Mouse (Mus musculus) frontal cortex, adult 2 months (tissue): ENCODE measurements around the gene Gpr107. TPM values are rescaled to one million over a fixed set of nuclear protein-coding genes. Genes with fewer than 3 reads are reported as not detected.

Experiments
- DNase-seq, 2 experiments: peaks; one replicate each; pipeline ENCODE4 v3.0.0; 2022; ENCODE audit warnings: low spot score in 1 of 2; ENCODE audit errors: extremely low spot score in 1 of 2
- polyA plus RNA-seq: library from polyadenylated mRNA; depleted of rRNA; stranded (reverse); fragments of >200 nt; gene quantifications from 2 replicates; pipeline ENCODE4 v1.2.3, GENCODE M21; 2012; rRNA removed

Gpr107 gene
- 28.0 and 30.4 TPM in 2 replicates for polyA plus RNA-seq

DNA sequence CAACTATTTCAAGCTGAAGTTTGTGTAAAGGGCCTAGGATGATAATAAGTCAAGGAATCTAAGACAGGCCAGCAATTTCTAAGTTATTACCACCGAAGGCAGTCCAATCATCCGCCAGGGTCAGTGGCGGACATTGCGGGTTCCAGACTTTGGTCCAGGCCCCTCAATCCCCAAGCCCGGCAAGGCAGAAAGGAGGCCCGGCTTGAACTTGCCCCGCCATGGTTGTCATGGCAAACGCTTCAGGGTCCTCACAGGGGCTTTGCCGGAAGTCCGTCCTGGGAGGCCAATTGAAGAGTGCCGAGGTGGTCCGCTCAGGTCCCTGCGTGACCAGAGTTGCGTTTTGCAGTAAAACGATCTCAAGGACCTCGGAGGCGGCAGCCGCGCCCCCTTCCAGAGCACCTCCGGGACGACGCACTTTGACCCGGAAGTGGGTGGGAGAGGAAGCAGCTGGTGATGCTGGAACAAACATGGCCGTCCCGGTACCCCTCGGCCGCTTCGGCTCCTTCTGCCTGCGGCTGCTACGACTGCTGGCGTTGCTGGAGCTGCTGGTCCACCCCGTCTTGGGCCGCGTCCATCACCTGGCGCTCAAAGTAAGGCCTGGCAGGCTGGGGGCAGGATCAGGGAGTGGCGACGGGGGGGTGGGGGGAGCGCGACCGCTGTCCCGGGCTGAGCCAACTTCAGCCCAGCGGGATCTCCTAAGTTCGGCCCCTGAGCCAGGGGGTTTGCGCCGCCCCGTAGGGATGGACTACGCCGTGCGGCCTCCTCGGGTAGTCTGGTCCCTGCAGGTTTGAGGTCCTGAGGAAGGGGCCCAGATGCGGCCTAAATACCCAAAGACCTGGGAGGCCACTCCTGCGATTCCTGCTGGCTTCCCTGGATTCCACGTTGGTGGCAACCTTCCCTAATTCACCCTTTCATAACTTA, at the start of gene Gpr107:
Gene Gpr107, plus strand, starts transcription at position 425 of the 921 bp plus-strand sequence.
- DNase-seq = peak; percentile 71 to 83

DNA sequence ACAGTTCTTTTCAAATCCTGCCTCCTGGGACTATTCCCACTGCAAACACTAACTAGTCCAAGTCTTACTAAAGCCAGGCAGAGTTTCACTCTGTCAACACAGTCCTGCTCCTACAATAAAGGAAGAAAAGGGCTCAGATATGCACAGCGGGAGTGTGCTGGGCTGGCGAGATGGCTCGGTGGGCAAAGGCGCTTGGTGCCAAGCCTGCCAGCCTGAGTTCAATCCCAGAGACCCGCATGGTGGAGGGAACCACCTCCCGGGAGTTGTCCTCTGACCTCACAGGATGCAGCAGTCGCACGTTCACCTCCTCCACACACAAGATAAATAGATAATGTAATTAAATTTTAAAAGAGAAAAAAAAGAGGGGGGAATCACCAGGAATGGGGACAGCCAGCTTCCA, 48.8 kb upstream of the Gpr107 start:
- no peak for DNase-seq

DNA sequence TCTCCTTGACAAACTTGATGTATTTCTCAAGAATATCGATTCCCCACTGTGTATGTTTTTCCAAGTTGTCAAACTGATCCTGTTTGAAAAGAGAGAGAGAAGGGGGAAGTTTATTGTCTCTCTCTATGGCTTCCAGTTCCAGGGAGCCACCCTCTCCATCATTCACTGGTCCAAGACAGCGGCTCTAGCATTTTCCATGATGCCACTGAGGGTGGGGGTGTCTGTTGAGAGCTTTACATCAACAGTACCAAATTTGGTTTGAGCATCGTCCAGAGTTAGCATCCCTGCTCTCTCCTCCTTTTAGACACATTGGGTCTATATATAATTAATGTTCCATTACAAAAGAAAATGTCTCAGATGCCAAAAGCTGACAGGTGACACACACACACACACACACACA, 46.8 kb upstream of the Gpr107 start:
- no peak for DNase-seq

DNA sequence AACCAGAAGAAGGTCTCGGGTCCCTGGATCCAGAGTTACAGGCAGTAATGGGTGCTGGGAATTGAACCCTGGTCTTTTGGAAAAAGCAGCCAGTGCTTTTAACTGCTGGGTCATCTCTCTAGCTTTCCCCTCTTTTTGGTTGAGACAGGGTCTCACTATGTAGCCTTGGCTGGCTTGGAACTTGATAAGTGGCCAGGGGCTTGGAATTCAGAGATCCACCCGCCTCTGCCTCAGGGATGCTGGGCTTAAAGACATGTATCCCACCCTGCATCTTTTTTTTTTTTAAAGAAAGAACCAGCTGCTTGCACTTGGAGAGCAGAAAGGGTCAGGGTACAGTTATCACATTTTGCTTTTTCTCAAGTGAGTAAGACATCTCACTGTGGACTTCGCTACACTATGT, 46.1 kb upstream of the Gpr107 start:
- no peak for DNase-seq

DNA sequence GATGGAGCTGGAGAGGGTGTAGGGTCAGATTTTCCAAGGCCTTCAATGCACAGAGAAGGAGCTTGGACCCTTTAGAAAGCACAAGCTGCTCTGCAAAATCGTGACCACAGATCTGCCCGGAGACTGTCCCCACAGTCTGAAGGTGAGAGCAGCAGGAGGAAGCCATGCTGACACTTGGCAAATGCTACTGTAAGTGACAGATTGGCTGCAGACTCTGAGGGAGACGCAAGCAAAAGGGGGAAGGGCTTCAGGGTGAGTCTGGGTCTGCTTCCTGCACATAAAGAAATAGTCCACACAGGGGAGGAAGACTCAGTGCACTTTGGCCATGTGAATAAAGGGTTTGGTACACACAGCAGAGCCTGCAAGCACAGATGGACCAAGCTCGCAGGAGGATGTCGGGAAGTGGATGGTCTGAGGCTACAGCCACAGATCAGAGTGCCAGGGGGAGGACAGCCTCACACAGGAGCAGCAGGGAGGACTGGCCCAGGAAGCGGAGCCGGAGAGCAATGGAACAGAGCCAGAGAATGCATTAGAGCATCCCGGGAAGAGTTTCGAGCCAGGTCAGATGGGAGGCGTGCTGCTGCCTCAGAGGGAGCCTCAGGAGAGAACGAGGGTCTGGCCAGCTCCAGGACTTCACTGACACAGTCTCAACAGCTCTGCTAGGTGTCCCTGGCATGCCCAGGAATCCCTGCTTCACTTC, 45.3 kb upstream of the Gpr107 start:
- no peak for DNase-seq

DNA sequence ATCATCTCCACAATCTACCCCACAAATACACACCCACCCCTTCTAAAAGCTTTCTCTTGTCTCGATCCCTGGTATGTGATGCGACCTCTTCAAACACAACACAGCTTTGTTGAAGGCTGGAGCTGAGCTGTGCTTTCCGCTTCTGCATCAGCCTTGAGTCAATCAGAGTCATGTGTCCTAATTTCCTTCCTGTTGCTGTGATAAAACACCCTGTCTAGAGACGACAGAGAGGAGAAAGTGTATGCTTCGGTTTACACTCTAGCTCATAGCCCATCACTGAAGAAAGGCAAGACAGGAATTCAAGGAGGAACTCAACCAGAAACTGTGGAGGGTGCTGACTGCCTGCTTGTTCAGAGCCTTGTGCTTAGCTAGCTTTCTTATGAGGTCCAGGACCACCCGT, 43.9 kb upstream of the Gpr107 start:
- DNase-seq = no peak

DNA sequence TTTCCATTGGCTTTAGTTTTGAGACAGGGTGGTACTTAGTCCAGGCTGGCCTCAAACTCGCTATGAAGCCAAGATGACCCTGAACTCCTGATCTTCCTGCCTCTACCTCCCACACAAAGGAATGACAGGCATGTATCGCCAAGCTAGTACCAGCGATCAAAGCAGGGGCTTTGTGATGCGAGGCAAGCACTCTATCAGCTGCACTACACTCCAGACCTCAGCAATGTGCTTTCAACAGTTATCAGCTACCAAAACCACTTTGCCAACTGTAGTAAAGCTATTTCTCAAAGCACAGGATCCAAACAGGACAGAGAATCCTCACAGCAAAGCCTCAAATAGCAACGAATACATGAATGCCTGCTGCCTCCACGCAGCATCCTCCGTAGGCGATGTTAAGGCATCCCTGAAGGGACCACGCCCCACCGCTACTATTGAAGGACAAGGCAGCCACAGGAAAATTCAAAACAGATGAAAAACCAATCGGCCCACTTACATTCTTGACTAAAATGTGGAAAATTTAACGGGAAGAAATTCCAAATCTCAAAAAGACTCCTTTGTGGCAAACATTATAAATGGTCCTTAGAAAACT, 42.1 kb upstream of the Gpr107 start:
- DNase-seq = peak in 1 of 2 experiments; percentile 42

DNA sequence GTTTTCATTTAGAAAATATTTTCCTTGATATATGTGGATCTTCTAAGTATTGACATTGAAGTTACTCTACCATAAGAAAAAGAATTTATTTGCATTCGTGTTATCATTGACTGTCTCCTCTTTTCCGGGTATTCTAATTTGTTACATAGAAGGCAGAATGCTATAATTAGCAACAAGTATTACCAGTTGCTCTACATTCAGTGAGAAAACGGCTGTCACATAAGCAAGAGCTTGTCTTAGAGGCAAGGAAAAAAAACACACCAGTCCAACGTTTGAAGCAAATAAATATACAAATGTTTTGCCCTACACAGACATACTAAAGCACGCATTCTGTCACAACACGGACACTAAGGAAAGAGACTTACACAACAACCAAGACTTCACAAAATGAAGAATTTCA, 40.4 kb upstream of the Gpr107 start:
- no peak for DNase-seq

DNA sequence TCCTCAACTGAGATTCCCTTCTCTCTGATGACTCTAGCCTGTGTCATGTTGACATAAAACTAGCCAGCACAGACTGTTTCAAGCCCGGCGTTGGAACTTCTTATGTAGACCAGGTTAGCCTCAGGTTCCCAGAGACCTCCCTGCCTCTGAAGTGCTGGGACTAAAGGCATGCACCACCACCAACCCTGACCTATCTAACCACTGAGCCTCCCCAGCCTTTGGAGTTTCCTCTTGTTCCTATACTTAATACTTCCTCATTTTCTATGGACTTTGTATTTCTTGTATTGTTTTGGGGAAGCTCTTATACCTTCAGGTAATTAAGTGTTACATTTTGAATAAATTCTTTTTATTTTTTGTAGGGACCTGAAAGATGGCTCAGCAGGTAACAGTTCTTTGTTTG, 37.9 kb upstream of the Gpr107 start:
- no peak for DNase-seq

DNA sequence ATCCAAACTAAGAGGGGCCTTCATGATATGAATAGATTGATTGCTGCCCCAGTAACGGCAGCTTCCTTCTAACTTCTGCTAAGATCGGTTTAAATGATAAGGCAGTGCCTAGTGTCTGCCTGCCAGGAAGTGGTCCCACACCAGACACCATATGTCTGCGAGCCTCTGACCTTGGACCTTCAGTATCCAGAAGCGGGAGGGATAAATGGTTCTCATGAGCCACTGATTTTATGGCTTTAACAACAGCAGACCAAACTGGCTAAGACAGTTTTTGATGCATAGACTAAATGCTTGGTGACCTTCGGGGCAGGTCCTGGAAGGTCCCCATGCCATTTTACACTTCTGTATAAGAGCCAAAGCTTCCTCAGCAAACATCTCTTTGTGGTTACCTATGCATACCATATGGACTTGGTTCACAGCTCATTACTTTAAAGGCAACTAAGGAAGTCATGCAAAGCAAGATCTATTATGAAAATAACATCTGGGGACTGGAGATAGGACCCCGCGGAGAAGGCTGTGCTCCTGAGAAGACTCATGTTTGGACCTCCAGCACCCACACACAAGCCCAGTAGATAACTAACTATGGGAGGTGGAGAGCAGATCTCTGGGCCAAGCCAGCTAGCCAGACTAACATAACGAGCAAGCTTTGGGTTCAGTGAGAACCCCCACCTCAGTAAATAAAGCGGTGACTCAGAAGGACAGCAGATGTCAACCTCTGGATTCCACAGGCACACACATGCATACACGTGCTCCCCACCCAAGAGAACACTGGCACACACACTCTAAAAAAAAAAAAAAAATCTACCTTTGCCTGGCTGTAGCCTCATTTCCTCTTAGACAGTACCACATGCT, 36.8 kb upstream of the Gpr107 start:
- no peak for DNase-seq

DNA sequence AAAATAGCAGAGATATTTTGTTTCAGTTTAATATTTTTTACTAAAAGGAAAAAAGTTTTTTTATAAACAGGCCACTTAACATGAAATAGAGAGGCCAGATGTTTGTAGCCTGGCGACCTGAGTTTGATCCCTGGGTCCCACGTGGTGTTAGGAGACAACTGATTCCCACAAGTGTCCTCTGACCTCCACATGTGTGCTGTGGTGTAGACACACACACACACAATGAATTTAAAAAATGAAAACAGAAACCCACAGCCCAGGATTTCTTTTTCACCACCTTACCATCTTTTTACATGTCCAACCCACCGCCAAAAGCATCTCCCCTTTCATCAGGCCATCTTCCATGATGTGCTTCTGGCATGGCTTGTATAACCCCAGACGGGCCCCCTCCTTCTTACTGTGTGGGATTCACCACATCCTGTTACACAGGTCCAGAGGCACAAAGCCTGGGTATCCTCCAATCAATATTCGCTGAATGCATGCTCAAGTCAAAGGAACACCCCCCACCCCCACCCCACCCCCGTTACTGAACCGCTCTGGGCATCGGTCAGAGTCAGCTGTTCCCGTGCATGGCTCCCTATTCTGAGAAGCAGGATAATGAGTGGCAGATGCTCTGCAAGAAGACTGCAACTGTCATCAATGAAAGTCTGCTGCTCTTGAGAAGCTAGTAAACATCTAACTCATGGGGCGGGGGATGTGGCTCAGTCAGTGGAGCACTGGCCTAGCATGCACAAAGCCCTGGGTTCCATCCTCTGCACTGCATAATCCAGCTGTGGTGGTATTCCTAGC, 36.0 kb upstream of the Gpr107 start:
- DNase-seq = no peak

DNA sequence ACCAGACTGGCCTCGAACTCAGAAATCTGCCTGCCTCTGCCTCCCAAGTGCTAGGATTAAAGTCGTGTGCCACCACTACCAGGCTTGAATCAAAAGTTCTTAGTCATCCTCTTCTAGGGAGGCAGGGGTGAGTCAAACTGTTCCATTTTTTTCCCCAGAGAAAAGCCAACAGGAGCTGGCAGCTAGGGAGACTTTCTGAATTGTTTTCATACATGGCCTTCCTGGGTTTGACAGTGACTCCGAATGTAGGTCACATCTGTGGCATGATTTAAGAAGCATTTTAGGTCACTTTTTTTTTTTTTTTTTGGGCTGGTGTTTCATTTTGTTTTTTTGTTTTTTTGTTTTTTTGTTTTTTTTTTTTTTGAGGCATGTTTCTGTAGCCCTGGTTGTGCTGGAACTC, 33.9 kb upstream of the Gpr107 start:
- DNase-seq = no peak

DNA sequence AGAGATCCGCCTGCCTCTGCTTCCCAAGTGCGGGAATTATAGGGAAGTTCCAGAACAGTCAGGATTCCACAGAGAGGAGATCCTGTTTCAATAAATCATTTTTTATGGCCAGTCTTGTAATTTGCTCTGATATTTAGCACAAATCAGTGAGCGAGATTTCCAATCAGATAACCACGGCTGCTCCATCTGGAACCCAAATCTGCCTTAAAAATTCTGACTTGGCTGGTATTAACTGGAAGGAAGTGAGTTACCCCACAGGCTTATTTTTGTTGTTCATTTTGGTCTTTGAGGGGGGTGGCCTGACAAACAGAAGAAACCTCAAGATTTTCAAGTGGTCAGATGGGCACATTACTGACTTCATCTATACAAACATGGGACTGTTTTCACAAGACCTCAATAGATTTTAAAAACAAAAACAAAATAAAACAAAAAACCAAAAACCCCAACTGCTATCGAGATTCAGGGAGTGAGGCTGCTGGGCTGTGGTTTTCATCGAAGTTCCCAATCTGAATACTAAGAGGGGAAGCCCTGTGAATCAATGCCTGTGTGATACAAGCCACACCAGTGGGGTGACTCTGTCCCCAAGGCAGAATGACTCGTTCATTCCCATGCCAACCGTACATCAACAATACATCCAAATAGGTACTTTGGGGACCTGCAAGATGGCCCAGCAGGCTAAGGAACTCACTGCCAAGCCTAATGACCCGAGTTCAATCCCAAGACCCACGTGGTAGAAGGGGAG, 33.3 kb upstream of the Gpr107 start:
- no peak for DNase-seq

DNA sequence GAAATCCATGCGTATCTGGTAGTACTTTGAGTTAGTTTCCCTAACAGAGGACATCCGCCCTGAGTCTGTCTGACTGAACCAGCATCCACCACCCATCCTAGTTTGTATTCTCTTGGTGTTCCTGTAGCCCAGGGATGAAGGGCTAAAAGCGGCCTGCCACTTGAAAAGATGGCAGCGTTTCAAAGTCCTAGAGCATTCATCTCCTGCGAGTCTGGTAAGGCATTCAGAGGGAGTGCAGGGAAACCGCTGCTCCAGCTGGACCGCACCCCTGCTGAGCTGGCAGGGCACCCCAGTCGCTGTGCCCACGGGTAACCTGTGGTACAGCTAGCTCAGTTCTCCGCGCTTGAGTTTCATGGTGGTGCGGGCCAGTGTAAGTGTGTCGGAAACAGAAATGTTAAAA, 32.3 kb upstream of the Gpr107 start:
- DNase-seq = peak; percentile 50 to 71

DNA sequence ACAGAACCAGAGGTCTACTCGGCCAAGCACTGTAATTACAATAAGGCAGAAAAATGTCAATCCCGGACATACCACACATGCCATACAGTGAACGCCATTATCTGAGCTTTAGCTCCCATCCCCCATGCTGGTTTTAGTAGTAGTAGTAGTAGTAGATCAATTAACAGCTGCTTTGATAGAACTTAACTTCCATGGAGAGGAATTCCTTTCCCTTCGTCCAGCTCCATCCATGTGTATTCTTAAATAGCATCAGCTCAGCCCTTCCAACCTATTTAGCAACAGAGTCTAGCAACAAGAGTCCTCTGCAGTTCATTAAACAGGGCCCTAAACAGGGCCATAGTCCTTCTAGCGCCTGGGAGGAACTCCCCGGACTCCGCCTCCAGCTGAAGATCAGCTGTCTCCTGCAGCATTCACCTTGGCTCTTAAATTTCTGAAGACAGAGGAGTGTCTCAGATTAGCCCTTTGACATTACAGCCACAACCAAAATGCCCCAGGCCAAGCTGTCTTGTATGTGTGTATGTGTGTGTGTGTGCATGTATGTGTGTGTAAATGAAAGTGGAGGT, 30.9 kb upstream of the Gpr107 start:
- DNase-seq = no peak

DNA sequence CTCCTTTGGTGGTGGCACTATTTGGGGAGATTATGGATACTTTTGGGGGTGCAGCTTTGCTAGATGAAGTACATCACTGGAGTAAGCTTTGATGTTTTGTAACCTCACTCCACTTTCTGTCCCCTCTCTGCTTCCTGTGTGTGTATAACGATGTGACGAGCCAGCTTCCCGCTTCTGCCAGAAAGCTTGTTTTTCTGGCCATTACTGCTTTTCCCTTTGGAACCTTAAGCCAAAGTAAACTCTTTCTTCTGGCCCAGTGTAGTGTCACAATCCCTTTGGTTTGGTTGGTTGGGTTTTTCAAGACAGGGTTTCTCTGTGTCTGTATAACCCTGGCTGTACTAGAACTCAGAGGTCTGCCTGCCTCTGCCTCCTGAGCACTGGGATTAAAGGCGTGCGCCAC, 29.3 kb upstream of the Gpr107 start:
- no peak for DNase-seq

DNA sequence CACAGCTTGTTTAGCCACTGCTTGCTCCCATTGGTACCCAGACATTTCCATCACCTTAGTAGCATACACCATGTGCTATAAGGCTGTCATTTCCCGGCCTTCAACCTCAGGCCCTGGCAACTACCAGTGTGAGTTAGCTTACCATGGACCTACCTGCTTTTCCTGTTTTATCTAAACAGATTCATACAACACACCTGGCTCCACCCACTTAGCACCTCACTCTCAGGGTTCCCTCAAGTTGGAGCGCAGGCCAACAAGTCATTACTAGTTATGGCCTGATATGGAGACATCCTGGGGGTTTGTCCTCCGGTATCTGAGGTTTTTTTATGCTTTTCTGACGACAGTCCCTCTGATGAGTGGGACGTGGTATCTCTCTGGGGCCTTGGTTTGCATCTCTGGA, 28.6 kb upstream of the Gpr107 start:
- no peak for DNase-seq

DNA sequence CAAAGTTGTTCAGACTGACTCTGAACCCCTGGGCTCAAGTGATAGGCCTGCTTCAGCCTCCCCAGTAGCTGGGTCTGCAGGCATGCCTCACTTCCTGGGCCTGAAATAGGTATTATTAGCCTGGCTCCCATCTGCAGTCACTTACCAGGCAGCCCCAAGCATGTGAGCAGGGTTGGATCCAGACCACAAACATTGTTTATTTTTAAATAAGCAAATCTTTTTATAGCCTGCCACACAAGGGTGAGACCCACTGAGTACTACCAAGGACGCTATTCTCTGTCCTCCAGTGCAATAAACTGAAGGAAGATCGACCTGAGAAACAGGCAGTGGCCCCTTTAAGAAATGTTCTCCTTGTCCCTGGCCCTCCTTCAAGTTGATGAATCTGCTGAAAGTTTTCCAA, 27.4 kb upstream of the Gpr107 start:
- DNase-seq = no peak

DNA sequence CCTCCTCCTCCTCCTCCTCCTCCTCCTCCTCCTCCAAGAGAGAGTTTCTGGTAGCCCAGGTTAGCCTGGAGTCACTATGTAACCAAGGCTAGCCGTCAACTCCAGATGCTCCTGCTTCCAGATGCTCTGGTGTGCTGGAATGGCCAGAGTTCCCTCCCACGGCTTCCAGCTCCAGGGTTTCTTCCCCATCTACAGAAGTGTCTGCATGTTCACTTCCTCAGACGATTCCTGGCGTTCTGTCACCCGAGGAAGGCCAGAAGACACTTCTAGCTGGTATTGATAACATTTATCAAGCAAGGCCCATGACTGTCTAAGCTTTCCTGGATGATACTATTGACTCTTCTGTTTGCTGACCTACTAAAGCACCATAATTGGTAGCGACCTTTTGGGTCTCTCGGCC, 27.0 kb upstream of the Gpr107 start:
- DNase-seq = no peak
